In the genomic region with DNA sequence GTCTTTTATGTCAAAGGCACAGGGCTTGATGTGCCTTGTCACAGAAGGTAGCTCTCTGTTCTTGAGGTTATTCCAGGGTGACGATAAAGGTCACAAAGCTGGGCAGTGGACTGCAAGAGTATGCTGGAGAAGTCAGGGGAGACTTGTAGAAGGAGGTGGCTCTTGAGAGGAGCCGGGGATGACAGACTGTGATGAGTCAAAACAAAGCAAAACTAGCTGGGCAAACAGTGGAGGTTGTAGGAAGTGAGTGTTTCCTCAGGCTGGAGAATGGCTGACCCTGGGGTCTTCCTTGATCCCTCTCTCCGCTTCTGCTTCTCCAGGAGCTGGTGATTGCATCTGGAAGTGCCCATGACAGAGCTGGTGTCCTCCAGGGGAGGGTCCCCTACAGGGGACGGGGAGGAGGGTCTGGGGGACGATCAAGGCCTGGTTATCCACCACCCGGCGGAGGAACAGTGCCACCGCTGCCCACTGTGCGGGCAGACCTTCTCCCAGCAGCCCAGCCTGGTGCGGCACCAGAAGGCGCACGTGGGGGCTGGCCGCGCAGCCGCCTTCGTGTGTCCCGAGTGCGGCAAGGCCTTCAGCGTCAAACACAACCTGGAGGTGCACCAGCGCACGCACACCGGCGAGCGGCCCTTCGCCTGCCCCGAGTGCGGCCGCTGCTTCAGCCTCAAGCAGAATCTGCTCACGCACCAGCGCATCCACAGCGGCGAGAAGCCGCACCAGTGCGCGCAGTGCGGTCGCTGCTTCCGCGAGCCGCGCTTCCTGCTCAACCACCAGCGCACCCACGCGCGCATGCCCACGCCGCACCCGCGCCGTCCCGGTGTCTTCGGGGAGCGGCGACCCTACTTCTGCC, we compare ENCODE assay signal across 9 mouse cellular contexts. TPM values are rescaled to one million over a fixed set of nuclear protein-coding genes. Genes with fewer than 3 reads are reported as not detected.
DNase-seq lines count a peak whose midpoint lies in the region; ATAC-seq and TF ChIP-seq lines count a peak whose summit lies in the region.
"Had no signal": no experiment of that assay in that cellular context is flagged by ENCODE, and none has a peak within 500 bp of the region (broad histone marks: within the 10 kb centered on the region; RNA-seq: fewer than 3 reads in every experiment).

No protein-coding gene starts in this region.

- peak; percentile 57 for DNase-seq in kidney, adult 18-20 months
- DNase-seq in kidney, adult 8-10 months = no peak
- DNase-seq in kidney, postnatal 10 days = peak; percentile 60
- DNase-seq in liver, postnatal 0 days = no peak
- peak; percentile 73 to 77 for DNase-seq in right cerebral cortex, postnatal 10 days (ENCODE audit: low spot score in 2 of 2)
- no peak for DNase-seq in gastrocnemius, postnatal 4 days (ENCODE audit: low spot score in 2 of 2)

- H3K36me3 ChIP-seq in forebrain, embryonic 15.5 days = no peaks in the 10 kb centered on the region
- no peaks in the 10 kb centered on the region for H3K36me3 ChIP-seq in liver, postnatal 0 days (replicated peaks; ENCODE audit: insufficient read depth, low read length)

- ATAC-seq in cerebellum, adult (ENCODE audit: insufficient number of reproducible peaks, low FRiP score, low TSS enrichment) = 0 out of 2 replicates have a peak, but pooled peaks have one; percentile 18
- peak; percentile 65 for ATAC-seq in forebrain, embryonic 15.5 days (replicated peaks)
- peak; percentile 17; the same call in 1 of the 2 replicates for ATAC-seq in liver, postnatal 0 days

- H3K27me3 ChIP-seq in forebrain, embryonic 15.5 days = peaks cover 18% of the 10 kb centered on the region
- peaks cover 20% of the 10 kb centered on the region for H3K27me3 ChIP-seq in liver, postnatal 0 days (ENCODE audit: insufficient read depth, low read length)

- H3K4me3 ChIP-seq in forebrain, embryonic 15.5 days = peak overlapping the region; percentile 54
- H3K4me3 ChIP-seq in liver, postnatal 0 days (ENCODE audit: low read depth, low read length) = peak overlapping the region; percentile 21
- H3K4me3 ChIP-seq: myocyte had no signal

- TF ChIP-seq CTCF in liver, postnatal 0 days (IDR thresholded peaks at IDR 0.05; ENCODE audit: low read depth) = no peak

- TF ChIP-seq EP300 in liver, postnatal 0 days (IDR thresholded peaks at IDR 0.05; ENCODE audit: low read depth) = no peak

- 13% methylated on average over 54 of the region's 54 CpGs for WGBS in forebrain, embryonic 15.5 days
- WGBS in liver, postnatal 0 days (ENCODE audit: insufficient replicate concordance) = 5% methylated on average over 54 of the region's 54 CpGs

- peak overlapping the region; percentile 66 for H3K9ac ChIP-seq in forebrain, embryonic 15.5 days (replicated peaks)
- no peak overlapping the region for H3K9ac ChIP-seq in liver, postnatal 0 days (replicated peaks)

- H3K4me2 ChIP-seq in forebrain, embryonic 15.5 days (replicated peaks) = peak overlapping the region; percentile 91
- H3K4me2 ChIP-seq in liver, postnatal 0 days (ENCODE audit: low read depth, low read length) = peak overlapping the region; percentile 65

- no peaks in the 10 kb centered on the region for H3K9me3 ChIP-seq in forebrain, embryonic 15.5 days
- no peaks in the 10 kb centered on the region for H3K9me3 ChIP-seq in liver, postnatal 0 days (ENCODE audit: low read length)

- H3K27ac ChIP-seq in forebrain, embryonic 15.5 days (replicated peaks) = peak overlapping the region; percentile 37
- no peak overlapping the region for H3K27ac ChIP-seq in liver, postnatal 0 days (ENCODE audit: low read depth)

- peaks cover 19% of the 10 kb centered on the region for H3K4me1 ChIP-seq in forebrain, embryonic 15.5 days
- H3K4me1 ChIP-seq in liver, postnatal 0 days (ENCODE audit: insufficient read depth) = peaks cover 16% of the 10 kb centered on the region

RNA-seq across cellular contexts. Expression of gene AI854703, which starts 2.5 kb away (rescaled TPM):
- 10.1 and 11.2 TPM in 2 replicates for polyA plus RNA-seq in forebrain, embryonic 15.5 days (2015; fragmentation: Nextera tagmentation; extraction: Ambion mirVana)
- 0.16 and 0.20 TPM in 2 replicates for polyA plus RNA-seq in liver, postnatal 0 days (2015; fragmentation: Nextera tagmentation; extraction: Ambion mirVana)
- total RNA-seq in gastrocnemius, postnatal 4 days (2021) = under 1 TPM; 0.34 to 0.37 TPM

RNA-seq across cellular contexts. Expression of gene Gimap8, which starts 18.0 kb away (rescaled TPM):
- 0.33 and 0.42 TPM in 2 replicates for polyA plus RNA-seq in forebrain, embryonic 15.5 days (2015; fragmentation: Nextera tagmentation; extraction: Ambion mirVana)
- polyA plus RNA-seq in liver, postnatal 0 days (2015; fragmentation: Nextera tagmentation; extraction: Ambion mirVana) = 1.1 TPM in 2 replicates
- total RNA-seq in gastrocnemius, postnatal 4 days (2021) = 1 to 10 TPM; 5.0 to 7.3 TPM

RNA-seq across cellular contexts. Expression of gene Zfp775, which starts 27.2 kb away (rescaled TPM):
- polyA plus RNA-seq in forebrain, embryonic 15.5 days (2015; fragmentation: Nextera tagmentation; extraction: Ambion mirVana) = 15.8 and 20.5 TPM in 2 replicates
- 0.93 and 1.8 TPM in 2 replicates for polyA plus RNA-seq in liver, postnatal 0 days (2015; fragmentation: Nextera tagmentation; extraction: Ambion mirVana)
- total RNA-seq in gastrocnemius, postnatal 4 days (2021) = 1 to 10 TPM; 6.7 to 6.8 TPM

RNA-seq across cellular contexts. Expression of gene Gm44965, which starts 35.3 kb away (rescaled TPM):
- not detected in 2 replicates for polyA plus RNA-seq in forebrain, embryonic 15.5 days (2015; fragmentation: Nextera tagmentation; extraction: Ambion mirVana)
- polyA plus RNA-seq in liver, postnatal 0 days (2015; fragmentation: Nextera tagmentation; extraction: Ambion mirVana) = not detected in 2 replicates
- 1 to 10 TPM in 1 of 2 experiments, not detected in 1; 3.5 TPM for total RNA-seq in gastrocnemius, postnatal 4 days (2021)

RNA-seq across cellular contexts. Expression of gene Repin1, which starts 35.4 kb away (rescaled TPM):
- 34.9 and 35.8 TPM in 2 replicates for polyA plus RNA-seq in forebrain, embryonic 15.5 days (2015; fragmentation: Nextera tagmentation; extraction: Ambion mirVana)
- polyA plus RNA-seq in liver, postnatal 0 days (2015; fragmentation: Nextera tagmentation; extraction: Ambion mirVana) = 14.4 and 14.8 TPM in 2 replicates
- 10 to 100 TPM; 29.1 to 31.9 TPM for total RNA-seq in gastrocnemius, postnatal 4 days (2021)

Comparison
In these comparisons a context has a peak if more than half of its experiments do, and no peak if none do; other contexts are left out.
1. DNase-seq: peak in kidney, adult 18-20 months (single experiment), kidney, postnatal 10 days (single experiment) and right cerebral cortex, postnatal 10 days (2 of 2); none in kidney, adult 8-10 months (0 of 2), liver, postnatal 0 days (single experiment) and gastrocnemius, postnatal 4 days (0 of 2).
2. Peak in every context shown above with its lines, with median percentiles within 50 percentile points of each other: ATAC-seq.